Mouse (Mus musculus) midbrain, embryonic 14.5 days (tissue): ENCODE measurements at regions not wholly inside any gene's neighbourhood (a gene's known extent, or its start where the extent isn't known, plus 50 kb on each side); places are given as distances from the start of the nearest gene placed in this dataset.
"Not testable (repeated sequence)": the region's sequence is repeated elsewhere in the genome, so short reads cannot be mapped to it uniquely, and the experiment has no call there.

ENCODE experiments used
- ATAC-seq: fragments of 200-750 bp; cut with Nextera tagmentation; 2 replicates; pipeline ENCODE4 v1.8.0; 2017; ENCODE audit warnings: moderate number of reproducible peaks, moderate library complexity; ENCODE audit not compliant: low FRiP score, low TSS enrichment
- DNase-seq: peaks from one replicate; pipeline ENCODE4 v3.0.0-alpha.2; 2015
- H3K27ac ChIP-seq: fragments of 300-500 bp; sonication (generic); replicated peaks from 2 replicates; pipeline ENCODE4 v1.5.1; 2014; ENCODE audit warnings: mild to moderate bottlenecking, low read depth, low read length, moderate library complexity
- H3K27me3 ChIP-seq: fragments of 300-500 bp; sonication (generic); 2 replicates; pipeline ENCODE4 v1.6.1; 2014; ENCODE audit warnings: low read length, control low read depth, mixed read lengths; ENCODE audit not compliant: control insufficient read depth, insufficient read depth
- H3K36me3 ChIP-seq: fragments of 300-500 bp; sonication (generic); 2 replicates; pipeline ENCODE4 v1.6.1; 2014; ENCODE audit warnings: low read length, control low read depth; ENCODE audit not compliant: control insufficient read depth, insufficient read depth
- H3K4me1 ChIP-seq: fragments of 300-500 bp; sonication (generic); 2 replicates; pipeline ENCODE4 v1.6.1; 2014; ENCODE audit warnings: mild to moderate bottlenecking, antibody characterized with exemption, low read length, control low read depth; ENCODE audit not compliant: control insufficient read depth, insufficient read depth
- H3K4me2 ChIP-seq: fragments of 300-500 bp; sonication (generic); 2 replicates; pipeline ENCODE4 v1.6.1; 2014; ENCODE audit warnings: mild to moderate bottlenecking, low read length, moderate library complexity
- H3K4me3 ChIP-seq: fragments of 300-500 bp; sonication (generic); replicated peaks from 2 replicates; pipeline ENCODE4 v1.5.1; 2014; ENCODE audit warnings: low read depth, low read length
- H3K9ac ChIP-seq: fragments of 300-500 bp; sonication (generic); replicated peaks from 2 replicates; pipeline ENCODE4 v1.6.1; 2014; ENCODE audit warnings: mild to moderate bottlenecking, low read length, moderate library complexity
- H3K9me3 ChIP-seq: fragments of 300-500 bp; sonication (generic); 2 replicates; pipeline ENCODE4 v1.6.1; 2016; ENCODE audit warnings: low read length, control low read depth, mixed read lengths; ENCODE audit not compliant: control insufficient read depth
- WGBS: fragments of 180-500 bp; shearing (Covaris S2); extraction: QIAGEN DNeasy Blood & Tissue Kit; methylation state at CpG from one replicate; pipeline ENCODE4 v1.1.7; 2014; 5-methylcytosine and 5-hydroxymethylcytosine counted together

- Histone ChIP-seq H3K4me3 (no peak overlapping the region), H3K4me2 (no peak overlapping the region), H3K27me3 (no peaks in the 10 kb centered on the region), H3K9ac (no peak overlapping the region), H3K27ac (no peak overlapping the region), H3K4me1 (no peaks in the 10 kb centered on the region), H3K9me3 (no peaks in the 10 kb centered on the region), H3K36me3 (no peaks in the 10 kb centered on the region)
- ATAC-seq = no peak
- no peak for DNase-seq
- 91% methylated on average over 2 of the region's 2 CpGs for WGBS
Measured at GRCm38 (mm10) chrX:103250961-103251360, 64.5 kb upstream of the Nap1l2 start.

GRCm38 (mm10) chrX:103251478-103251877 lies 65.0 kb upstream of the Nap1l2 start:
- not testable (repeated sequence) for H3K36me3 ChIP-seq, H3K9ac ChIP-seq, H3K27ac ChIP-seq, H3K9me3 ChIP-seq, DNase-seq, H3K27me3 ChIP-seq, ATAC-seq, H3K4me1 ChIP-seq, H3K4me2 ChIP-seq, H3K4me3 ChIP-seq

- WGBS = 83% methylated on average over 1 of the region's 1 CpGs
- H3K9ac ChIP-seq, H3K36me3 ChIP-seq, H3K4me3 ChIP-seq, ATAC-seq, DNase-seq, H3K4me1 ChIP-seq, H3K9me3 ChIP-seq, H3K4me2 ChIP-seq, H3K27me3 ChIP-seq, H3K27ac ChIP-seq: not testable (repeated sequence)
Measured at GRCm38 (mm10) chrX:103252056-103252850, 65.8 kb upstream of the Nap1l2 start.

DNA sequence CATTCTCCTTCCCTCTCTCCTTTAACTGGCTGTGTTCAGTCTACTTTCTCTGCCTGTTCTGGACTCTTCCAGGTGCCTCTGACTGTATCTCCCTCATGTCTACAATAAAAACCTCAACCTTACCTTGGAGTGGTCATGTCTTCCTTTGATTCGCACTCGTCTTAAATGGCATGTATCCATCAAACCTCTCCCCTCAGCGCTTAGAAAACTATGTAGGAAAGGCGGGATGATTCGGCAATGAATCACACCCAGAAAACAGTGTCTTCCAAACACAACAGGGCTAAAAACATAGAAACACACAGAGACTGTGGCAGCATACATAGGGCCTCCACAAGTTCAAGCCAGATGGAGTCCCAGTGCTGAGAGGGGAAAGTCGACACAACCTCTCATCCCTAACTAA lies 66.4 kb upstream of the Nap1l2 start:
- Histone ChIP-seq H3K27ac (no peak overlapping the region), H3K4me1 (no peaks in the 10 kb centered on the region), H3K9ac (no peak overlapping the region), H3K4me3 (no peak overlapping the region), H3K36me3 (no peaks in the 10 kb centered on the region), H3K4me2 (no peak overlapping the region), H3K27me3 (no peaks in the 10 kb centered on the region), H3K9me3 (no peaks in the 10 kb centered on the region)
- 81% methylated on average over 6 of the region's 6 CpGs for WGBS
- ATAC-seq (no peak), DNase-seq (no peak)

- no peak overlapping the region for H3K9ac ChIP-seq
- ATAC-seq (no peak), DNase-seq (no peak)
- WGBS = 89% methylated on average over 3 of the region's 3 CpGs
- no peaks in the 10 kb centered on the region for H3K4me1 ChIP-seq
- no peak overlapping the region for H3K27ac ChIP-seq
- H3K4me3 ChIP-seq = no peak overlapping the region
- H3K36me3 ChIP-seq = no peaks in the 10 kb centered on the region
- H3K27me3 ChIP-seq = no peaks in the 10 kb centered on the region
- H3K4me2 ChIP-seq = no peak overlapping the region
- H3K9me3 ChIP-seq = no peaks in the 10 kb centered on the region
Measured at GRCm38 (mm10) chrX:103254867-103255266, 66.3 kb upstream of the Cdx4 start.

- peaks cover 6% of the 10 kb centered on the region; the same call in 1 of the 2 replicates for H3K27me3 ChIP-seq
- no peaks in the 10 kb centered on the region for H3K4me1 ChIP-seq
- WGBS = 11% methylated on average over 2 of the region's 2 CpGs
- ATAC-seq (no peak; the same call in 1 of the 2 replicates), DNase-seq (peak; percentile 87)
- H3K9ac ChIP-seq = no peak overlapping the region
- no peaks in the 10 kb centered on the region for H3K36me3 ChIP-seq
- no peak overlapping the region for H3K4me2 ChIP-seq
- no peak overlapping the region for H3K4me3 ChIP-seq
- no peak overlapping the region for H3K27ac ChIP-seq
- H3K9me3 ChIP-seq = no peaks in the 10 kb centered on the region
Measured at GRCm38 (mm10) chrX:103259882-103260281, 61.3 kb upstream of the Cdx4 start.
